Mouse (Mus musculus): ENCODE data around the gene E130114P18Rik. TPM values are rescaled to one million over a fixed set of nuclear protein-coding genes. Genes with fewer than 3 reads are reported as not detected.

E130114P18Rik gene
- polyA plus RNA-seq, 1 experiment from 2014 or later, result 6.3 TPM

GRCm38 (mm10) chr4:97777081-97777705, 685 bp downstream of the E130114P18Rik start:
- Histone ChIP-seq H3K4me2 (replicated peaks; ENCODE audit: low read depth, low read length) (peak overlapping the region; percentile 77), H3K27me3 (ENCODE audit: control insufficient read depth, insufficient read depth, low read length) (no peaks in the 10 kb centered on the region), H3K36me3 (ENCODE audit: control insufficient read depth, insufficient read depth, low read length) (no peaks in the 10 kb centered on the region), H3K4me3 (ENCODE audit: low read depth, low read length) (peak overlapping the region; percentile 90), H3K9ac (replicated peaks; ENCODE audit: low read depth, low read length) (peak overlapping the region; percentile 100), H3K9me3 (ENCODE audit: control insufficient read depth, low read depth, low read length) (no peaks in the 10 kb centered on the region), H3K4me1 (ENCODE audit: control insufficient read depth, insufficient read depth, low read length) (peaks cover 12% of the 10 kb centered on the region; the same call in 1 of the 2 replicates), H3K27ac (ENCODE audit: low read length) (peak overlapping the region; percentile 98)
- whole genome bisulfite sequencing, result under 1% methylated on average over 53 of the region's 77 CpGs
- 0 out of 2 replicates have a peak, but pooled peaks have one; percentile 10 for ATAC-seq (ENCODE audit: insufficient number of reproducible peaks, insufficient read depth, low FRiP score, low read depth)

GRCm38 (mm10) chr4:97776388-97777080, 1.3 kb downstream of the E130114P18Rik start:
- peaks cover 12% of the 10 kb centered on the region; the same call in 1 of the 2 replicates for H3K4me1 ChIP-seq (ENCODE audit: control insufficient read depth, insufficient read depth, low read length)
- peak overlapping the region; percentile 100 for H3K9ac ChIP-seq (replicated peaks; ENCODE audit: low read depth, low read length)
- no peaks in the 10 kb centered on the region for H3K36me3 ChIP-seq (ENCODE audit: control insufficient read depth, insufficient read depth, low read length)
- H3K27ac ChIP-seq (ENCODE audit: low read length), result peak overlapping the region; percentile 98
- no peaks in the 10 kb centered on the region for H3K27me3 ChIP-seq (ENCODE audit: control insufficient read depth, insufficient read depth, low read length)
- ATAC-seq (ENCODE audit: insufficient number of reproducible peaks, insufficient read depth, low FRiP score, low read depth), result no peak
- no peaks in the 10 kb centered on the region for H3K9me3 ChIP-seq (ENCODE audit: control insufficient read depth, low read depth, low read length)
- H3K4me2 ChIP-seq (replicated peaks; ENCODE audit: low read depth, low read length), result peak overlapping the region; percentile 77
- H3K4me3 ChIP-seq (ENCODE audit: low read depth, low read length), result peak overlapping the region; percentile 90
- under 1% methylated on average over 10 of the region's 10 CpGs for WGBS

- Histone ChIP-seq H3K27ac (ENCODE audit: low read length) (peak overlapping the region; percentile 98), H3K4me2 (replicated peaks; ENCODE audit: low read depth, low read length) (peak overlapping the region; percentile 77), H3K36me3 (ENCODE audit: control insufficient read depth, insufficient read depth, low read length) (no peaks in the 10 kb centered on the region), H3K27me3 (ENCODE audit: control insufficient read depth, insufficient read depth, low read length) (no peaks in the 10 kb centered on the region), H3K4me1 (ENCODE audit: control insufficient read depth, insufficient read depth, low read length) (peaks cover 12% of the 10 kb centered on the region; the same call in 1 of the 2 replicates), H3K4me3 (ENCODE audit: low read depth, low read length) (peak overlapping the region; percentile 90), H3K9ac (replicated peaks; ENCODE audit: low read depth, low read length) (no peak overlapping the region), H3K9me3 (ENCODE audit: control insufficient read depth, low read depth, low read length) (no peaks in the 10 kb centered on the region)
- WGBS, result under 1% methylated on average over 20 of the region's 20 CpGs
- no peak for ATAC-seq (ENCODE audit: insufficient number of reproducible peaks, insufficient read depth, low FRiP score, low read depth)
These were observed 2.2 kb downstream of the E130114P18Rik start for GRCm38 (mm10) chr4:97775494-97776265.

- Histone ChIP-seq H3K27me3 (ENCODE audit: control insufficient read depth, insufficient read depth, low read length) (no peaks in the 10 kb centered on the region), H3K4me1 (ENCODE audit: control insufficient read depth, insufficient read depth, low read length) (peaks cover 12% of the 10 kb centered on the region; the same call in 1 of the 2 replicates), H3K4me2 (replicated peaks; ENCODE audit: low read depth, low read length) (peak overlapping the region; percentile 77), H3K27ac (ENCODE audit: low read length) (peak overlapping the region; percentile 98), H3K4me3 (ENCODE audit: low read depth, low read length) (peak overlapping the region; percentile 90), H3K9ac (replicated peaks; ENCODE audit: low read depth, low read length) (peak overlapping the region; percentile 33), H3K9me3 (ENCODE audit: control insufficient read depth, low read depth, low read length) (no peaks in the 10 kb centered on the region), H3K36me3 (ENCODE audit: control insufficient read depth, insufficient read depth, low read length) (no peaks in the 10 kb centered on the region)
- ATAC-seq (ENCODE audit: insufficient number of reproducible peaks, insufficient read depth, low FRiP score, low read depth), result no peak; the same call in 1 of the 2 replicates
- under 1% methylated on average over 13 of the region's 13 CpGs for WGBS
These were observed 2.8 kb downstream of the E130114P18Rik start for GRCm38 (mm10) chr4:97775059-97775458.

GRCm38 (mm10) chr4:97774446-97774950, 3.4 kb downstream of the E130114P18Rik start:
- ATAC-seq (ENCODE audit: insufficient number of reproducible peaks, insufficient read depth, low FRiP score, low read depth), result no peak
- peaks cover 12% of the 10 kb centered on the region; the same call in 1 of the 2 replicates for H3K4me1 ChIP-seq (ENCODE audit: control insufficient read depth, insufficient read depth, low read length)
- peak overlapping the region; percentile 33 for H3K9ac ChIP-seq (replicated peaks; ENCODE audit: low read depth, low read length)
- H3K27ac ChIP-seq (ENCODE audit: low read length), result peak overlapping the region; percentile 98
- H3K4me2 ChIP-seq (replicated peaks; ENCODE audit: low read depth, low read length), result peak overlapping the region; percentile 77
- H3K4me3 ChIP-seq (ENCODE audit: low read depth, low read length), result peak overlapping the region; percentile 90
- H3K36me3 ChIP-seq (ENCODE audit: control insufficient read depth, insufficient read depth, low read length), result no peaks in the 10 kb centered on the region
- 13% methylated on average over 4 of the region's 4 CpGs for WGBS
- no peaks in the 10 kb centered on the region for H3K27me3 ChIP-seq (ENCODE audit: control insufficient read depth, insufficient read depth, low read length)
- no peaks in the 10 kb centered on the region for H3K9me3 ChIP-seq (ENCODE audit: control insufficient read depth, low read depth, low read length)

GRCm38 (mm10) chr4:97773791-97774190, 4.1 kb downstream of the E130114P18Rik start:
- Histone ChIP-seq H3K27ac (ENCODE audit: low read length) (peak overlapping the region; percentile 75), H3K9me3 (ENCODE audit: control insufficient read depth, low read depth, low read length) (no peaks in the 10 kb centered on the region), H3K27me3 (ENCODE audit: control insufficient read depth, insufficient read depth, low read length) (no peaks in the 10 kb centered on the region), H3K36me3 (ENCODE audit: control insufficient read depth, insufficient read depth, low read length) (no peaks in the 10 kb centered on the region), H3K9ac (replicated peaks; ENCODE audit: low read depth, low read length) (no peak overlapping the region), H3K4me3 (ENCODE audit: low read depth, low read length) (peak overlapping the region; percentile 38), H3K4me2 (replicated peaks; ENCODE audit: low read depth, low read length) (peak overlapping the region; percentile 48), H3K4me1 (ENCODE audit: control insufficient read depth, insufficient read depth, low read length) (peaks cover 12% of the 10 kb centered on the region; the same call in 1 of the 2 replicates)
- ATAC-seq (ENCODE audit: insufficient number of reproducible peaks, insufficient read depth, low FRiP score, low read depth), result no peak
- WGBS, result 64% methylated on average over 2 of the region's 2 CpGs

- 0% methylated on average over 14 of the region's 14 CpGs for WGBS
- ATAC-seq (ENCODE audit: insufficient number of reproducible peaks, insufficient read depth, low FRiP score, low read depth), result peak; percentile 84
- Histone ChIP-seq H3K27me3 (ENCODE audit: control insufficient read depth, insufficient read depth, low read length) (no peaks in the 10 kb centered on the region), H3K9ac (replicated peaks; ENCODE audit: low read depth, low read length) (no peak overlapping the region; the same call in 1 of the 2 replicates), H3K4me1 (ENCODE audit: control insufficient read depth, insufficient read depth, low read length) (peaks cover 12% of the 10 kb centered on the region; the same call in 1 of the 2 replicates), H3K4me2 (replicated peaks; ENCODE audit: low read depth, low read length) (peak overlapping the region; percentile 48), H3K36me3 (ENCODE audit: control insufficient read depth, insufficient read depth, low read length) (no peaks in the 10 kb centered on the region), H3K4me3 (ENCODE audit: low read depth, low read length) (peak overlapping the region; percentile 38), H3K27ac (ENCODE audit: low read length) (peak overlapping the region; percentile 96), H3K9me3 (ENCODE audit: control insufficient read depth, low read depth, low read length) (no peaks in the 10 kb centered on the region)
These were observed 4.7 kb downstream of the E130114P18Rik start for GRCm38 (mm10) chr4:97773110-97773593.

- Histone ChIP-seq H3K9me3 (ENCODE audit: control insufficient read depth, low read depth, low read length) (no peaks in the 10 kb centered on the region), H3K27ac (ENCODE audit: low read length) (peak within 1 kb of the TSS; percentile 96), H3K4me2 (replicated peaks; ENCODE audit: low read depth, low read length) (peak within 1 kb of the TSS; percentile 48), H3K4me3 (ENCODE audit: low read depth, low read length) (peak within 1 kb of the TSS; percentile 38), H3K4me1 (ENCODE audit: control insufficient read depth, insufficient read depth, low read length) (peaks cover 12% of the 10 kb centered on the region; the same call in 1 of the 2 replicates), H3K27me3 (ENCODE audit: control insufficient read depth, insufficient read depth, low read length) (no peaks in the 10 kb centered on the region), H3K9ac (replicated peaks; ENCODE audit: low read depth, low read length) (peak within 1 kb of the TSS; percentile 22; the same call in 1 of the 2 replicates), H3K36me3 (ENCODE audit: control insufficient read depth, insufficient read depth, low read length) (no peaks in the 10 kb centered on the region)
- ATAC-seq (ENCODE audit: insufficient number of reproducible peaks, insufficient read depth, low FRiP score, low read depth), result no peak
- 0% methylated on average over 9 of the region's 9 CpGs for WGBS
These were observed 5.2 kb downstream of the E130114P18Rik start, which contains the start of gene Nfia for GRCm38 (mm10) chr4:97772641-97773040. Nfia (plus strand) TSS chr4:97772734.
